Mouse (Mus musculus): ENCODE results near the gene Gm10959.
"Not testable (repeated sequence)": the region's sequence is repeated elsewhere in the genome, so short reads cannot be mapped to it uniquely, and the experiment has no call there.

The Gm10959 gene

GRCm38 (mm10) chr3:122919260-122919659 lies at the start of gene Gm10959:
TSS of gene Gm10959 (minus strand) at chr3:122919360.
- DNase-seq = no peak

- DNase-seq = no peak
Observed at GRCm38 (mm10) chr3:122968391-122968790, 49.2 kb upstream of the Gm10959 start.

GRCm38 (mm10) chr3:122964301-122964700 lies 45.1 kb upstream of the Gm10959 start:
- DNase-seq = no peak

- DNase-seq = no peak
Observed at GRCm38 (mm10) chr3:122950129-122950528, 31.0 kb upstream of the Gm10959 start.

GRCm38 (mm10) chr3:122943387-122943890 lies 24.3 kb upstream of the Gm10959 start:
- no peak for DNase-seq

- DNase-seq = peak; percentile 45
Observed at GRCm38 (mm10) chr3:122939215-122939614, 20.1 kb upstream of the Gm10959 start.

GRCm38 (mm10) chr3:122937176-122937575 lies 18.0 kb upstream of the Gm10959 start:
- DNase-seq = not testable (repeated sequence)

GRCm38 (mm10) chr3:122932466-122932865 lies 13.3 kb upstream of the Gm10959 start:
- no peak for DNase-seq

- DNase-seq = no peak
Observed at GRCm38 (mm10) chr3:122929723-122930122, 10.6 kb upstream of the Gm10959 start.

GRCm38 (mm10) chr3:122924009-122924914 lies 5.1 kb upstream of the Gm10959 start, which contains the start of gene 1810037I17Rik:
TSS of gene 1810037I17Rik (plus strand) at chr3:122924203.
- DNase-seq = peak; percentile 97

GRCm38 (mm10) chr3:122923147-122923546 lies 4.0 kb upstream of the Gm10959 start:
- no peak for DNase-seq

GRCm38 (mm10) chr3:122921676-122922527 lies 2.7 kb upstream of the Gm10959 start:
- no peak for DNase-seq

GRCm38 (mm10) chr3:122920572-122921435 lies 1.6 kb upstream of the Gm10959 start:
- no peak for DNase-seq

GRCm38 (mm10) chr3:122918672-122919071 lies 488 bp downstream of the Gm10959 start:
- no peak for DNase-seq

- DNase-seq = no peak
Observed at GRCm38 (mm10) chr3:122916191-122916680, 2.9 kb downstream of the Gm10959 start.

- no peak for DNase-seq
Observed at GRCm38 (mm10) chr3:122915493-122915892, 3.7 kb downstream of the Gm10959 start.

- DNase-seq = no peak
Observed at GRCm38 (mm10) chr3:122907841-122908240, 11.3 kb downstream of the Gm10959 start.

- DNase-seq = peak; percentile 57
Observed at GRCm38 (mm10) chr3:122903746-122904433, 15.3 kb downstream of the Gm10959 start.

GRCm38 (mm10) chr3:122898254-122898653 lies 20.9 kb downstream of the Gm10959 start:
- no peak for DNase-seq

- no peak for DNase-seq
Observed at GRCm38 (mm10) chr3:122895189-122895731, 23.9 kb downstream of the Gm10959 start.

- DNase-seq = no peak
Observed at GRCm38 (mm10) chr3:122894772-122895171, 24.4 kb downstream of the Gm10959 start, which contains the start of gene Fabp2. TSS of gene Fabp2 (plus strand) at chr3:122895072.
